Mouse (Mus musculus): ENCODE data around the gene Clps. TPM values are rescaled to one million over a fixed set of nuclear protein-coding genes. Genes with fewer than 3 reads are reported as not detected.
A peak's percentile ranks its signal among the peaks of the same experiment; 100 is the strongest.

The Clps gene
- 1.1 and 1.2 TPM in 2 replicates for polyA plus RNA-seq (2015; fragmentation: Nextera tagmentation; extraction: Ambion mirVana)

GRCm38 (mm10) chr17:28560598-28560997, at the start of gene Clps:
Gene Clps, minus strand, starts transcription at chr17:28560766.
- no peak within 1 kb of the TSS for H3K4me2 ChIP-seq
- H3K27ac ChIP-seq: no peak within 1 kb of the TSS
- H3K36me3 ChIP-seq: no peaks in the 10 kb centered on the region
- H3K9ac ChIP-seq: no peak within 1 kb of the TSS
- no peak within 1 kb of the TSS for H3K4me3 ChIP-seq
- WGBS: 66% methylated on average over 4 of the region's 4 CpGs
- no peaks in the 10 kb centered on the region for H3K27me3 ChIP-seq
- no peak for ATAC-seq (replicated peaks; ENCODE audit: insufficient number of reproducible peaks, insufficient read depth, low FRiP score, low read depth)
- H3K4me1 ChIP-seq (replicated peaks): 0 out of 2 replicates have a peak, but pooled peaks cover 3% of the 10 kb centered on the region
- no peaks in the 10 kb centered on the region for H3K9me3 ChIP-seq (replicated peaks)

- H3K27me3 ChIP-seq: no peaks in the 10 kb centered on the region
Measured at GRCm38 (mm10) chr17:28609543-28609942, 49.0 kb upstream of the Clps start.

GRCm38 (mm10) chr17:28601557-28602250, 41.1 kb upstream of the Clps start:
- Histone ChIP-seq H3K4me2 (no peak overlapping the region), H3K27ac (no peak overlapping the region), H3K27me3 (no peaks in the 10 kb centered on the region), H3K4me3 (no peak overlapping the region), H3K4me1 (replicated peaks) (no peaks in the 10 kb centered on the region), H3K9ac (no peak overlapping the region), H3K9me3 (replicated peaks) (no peaks in the 10 kb centered on the region), H3K36me3 (peaks cover 81% of the 10 kb centered on the region)
- no peak for ATAC-seq (replicated peaks; ENCODE audit: insufficient number of reproducible peaks, insufficient read depth, low FRiP score, low read depth)
- WGBS: 90% methylated on average over 9 of the region's 9 CpGs

More at GRCm38 (mm10) chr17:28609543-28609942, 49.0 kb upstream of the Clps start:
- H3K4me3 ChIP-seq: no peak overlapping the region
- H3K4me1 ChIP-seq (replicated peaks): no peaks in the 10 kb centered on the region
- no peak overlapping the region for H3K27ac ChIP-seq
- no peaks in the 10 kb centered on the region for H3K9me3 ChIP-seq (replicated peaks)
- WGBS: 76% methylated on average over 3 of the region's 3 CpGs
- ATAC-seq (replicated peaks; ENCODE audit: insufficient number of reproducible peaks, insufficient read depth, low FRiP score, low read depth): no peak
- H3K9ac ChIP-seq: no peak overlapping the region
- peaks cover 22% of the 10 kb centered on the region for H3K36me3 ChIP-seq
- no peak overlapping the region for H3K4me2 ChIP-seq

GRCm38 (mm10) chr17:28600780-28601179, 40.2 kb upstream of the Clps start:
- no peak overlapping the region for H3K4me3 ChIP-seq
- no peaks in the 10 kb centered on the region for H3K27me3 ChIP-seq
- H3K4me2 ChIP-seq: no peak overlapping the region
- H3K27ac ChIP-seq: no peak overlapping the region
- no peak for ATAC-seq (replicated peaks; ENCODE audit: insufficient number of reproducible peaks, insufficient read depth, low FRiP score, low read depth)
- 84% methylated on average over 5 of the region's 5 CpGs for WGBS
- peaks cover 79% of the 10 kb centered on the region for H3K36me3 ChIP-seq
- H3K9ac ChIP-seq: no peak overlapping the region
- H3K9me3 ChIP-seq (replicated peaks): no peaks in the 10 kb centered on the region
- H3K4me1 ChIP-seq (replicated peaks): no peaks in the 10 kb centered on the region

GRCm38 (mm10) chr17:28593965-28594364, 33.4 kb upstream of the Clps start:
- WGBS: 50% methylated on average over 4 of the region's 4 CpGs
- H3K4me3 ChIP-seq: no peak overlapping the region
- ATAC-seq (replicated peaks; ENCODE audit: insufficient number of reproducible peaks, insufficient read depth, low FRiP score, low read depth): 0 out of 2 replicates have a peak, but pooled peaks have one; percentile 18

GRCm38 (mm10) chr17:28592998-28593397, 32.4 kb upstream of the Clps start:
- Histone ChIP-seq H3K4me2 (no peak overlapping the region), H3K4me3 (no peak overlapping the region), H3K4me1 (replicated peaks) (peaks cover 26% of the 10 kb centered on the region), H3K27me3 (no peaks in the 10 kb centered on the region), H3K36me3 (peaks cover 63% of the 10 kb centered on the region), H3K9me3 (replicated peaks) (no peaks in the 10 kb centered on the region), H3K27ac (0 out of 2 replicates have a peak overlapping the region, but pooled peaks have one; percentile 1), H3K9ac (no peak overlapping the region)
- WGBS: 5% methylated on average over 4 of the region's 4 CpGs
- ATAC-seq (replicated peaks; ENCODE audit: insufficient number of reproducible peaks, insufficient read depth, low FRiP score, low read depth): no peak; the same call in 1 of the 2 replicates

More at GRCm38 (mm10) chr17:28593965-28594364, 33.4 kb upstream of the Clps start:
- Histone ChIP-seq H3K4me2 (no peak overlapping the region), H3K9me3 (replicated peaks) (no peaks in the 10 kb centered on the region), H3K9ac (no peak overlapping the region), H3K27me3 (no peaks in the 10 kb centered on the region), H3K27ac (no peak overlapping the region), H3K4me1 (replicated peaks) (peaks cover 26% of the 10 kb centered on the region), H3K36me3 (peaks cover 60% of the 10 kb centered on the region)

- H3K4me2 ChIP-seq: no peak overlapping the region
- no peaks in the 10 kb centered on the region for H3K9me3 ChIP-seq (replicated peaks)
- peak overlapping the region; percentile 77 for H3K27ac ChIP-seq
- H3K4me3 ChIP-seq: no peak overlapping the region
- H3K9ac ChIP-seq: no peak overlapping the region
- no peaks in the 10 kb centered on the region for H3K27me3 ChIP-seq
- H3K36me3 ChIP-seq: peaks cover 54% of the 10 kb centered on the region
- 38% methylated on average over 5 of the region's 5 CpGs for WGBS
- peak; percentile 66; the same call in 1 of the 2 replicates for ATAC-seq (replicated peaks; ENCODE audit: insufficient number of reproducible peaks, insufficient read depth, low FRiP score, low read depth)
- H3K4me1 ChIP-seq (replicated peaks): peaks cover 26% of the 10 kb centered on the region
Measured at GRCm38 (mm10) chr17:28591476-28591875, 30.9 kb upstream of the Clps start.

- Histone ChIP-seq H3K36me3 (peaks cover 50% of the 10 kb centered on the region), H3K27me3 (no peaks in the 10 kb centered on the region), H3K27ac (no peak overlapping the region; the same call in 1 of the 2 replicates), H3K9ac (no peak overlapping the region), H3K9me3 (replicated peaks) (no peaks in the 10 kb centered on the region), H3K4me1 (replicated peaks) (peaks cover 26% of the 10 kb centered on the region), H3K4me3 (no peak overlapping the region), H3K4me2 (no peak overlapping the region)
- 76% methylated on average over 3 of the region's 3 CpGs for WGBS
- ATAC-seq (replicated peaks; ENCODE audit: insufficient number of reproducible peaks, insufficient read depth, low FRiP score, low read depth): no peak
Measured at GRCm38 (mm10) chr17:28590596-28590995, 30.0 kb upstream of the Clps start.

GRCm38 (mm10) chr17:28588591-28588990, 28.0 kb upstream of the Clps start:
- Histone ChIP-seq H3K4me2 (no peak overlapping the region), H3K27me3 (no peaks in the 10 kb centered on the region), H3K9ac (no peak overlapping the region), H3K27ac (no peak overlapping the region), H3K4me3 (no peak overlapping the region), H3K4me1 (replicated peaks) (peaks cover 26% of the 10 kb centered on the region), H3K9me3 (replicated peaks) (no peaks in the 10 kb centered on the region), H3K36me3 (peaks cover 50% of the 10 kb centered on the region)
- ATAC-seq (replicated peaks; ENCODE audit: insufficient number of reproducible peaks, insufficient read depth, low FRiP score, low read depth): no peak
- WGBS: 73% methylated on average over 2 of the region's 2 CpGs

- peaks cover 11% of the 10 kb centered on the region for H3K4me1 ChIP-seq (replicated peaks)
- no peak overlapping the region for H3K27ac ChIP-seq
- H3K4me2 ChIP-seq: no peak overlapping the region
- H3K9me3 ChIP-seq (replicated peaks): no peaks in the 10 kb centered on the region
- H3K9ac ChIP-seq: no peak overlapping the region
- H3K27me3 ChIP-seq: no peaks in the 10 kb centered on the region
- H3K36me3 ChIP-seq: peaks cover 37% of the 10 kb centered on the region
- WGBS: 73% methylated on average over 3 of the region's 3 CpGs
- ATAC-seq (replicated peaks; ENCODE audit: insufficient number of reproducible peaks, insufficient read depth, low FRiP score, low read depth): no peak
- H3K4me3 ChIP-seq: no peak overlapping the region
Measured at GRCm38 (mm10) chr17:28586509-28586908, 25.9 kb upstream of the Clps start.

- Histone ChIP-seq H3K9me3 (replicated peaks) (no peaks in the 10 kb centered on the region), H3K4me3 (no peak overlapping the region), H3K27me3 (0 out of 2 replicates have a peak, but pooled peaks cover 3% of the 10 kb centered on the region), H3K4me1 (replicated peaks) (no peaks in the 10 kb centered on the region; the same call in 1 of the 2 replicates), H3K36me3 (no peaks in the 10 kb centered on the region), H3K9ac (no peak overlapping the region), H3K27ac (no peak overlapping the region), H3K4me2 (no peak overlapping the region)
- WGBS: 59% methylated on average over 2 of the region's 2 CpGs
- ATAC-seq (replicated peaks; ENCODE audit: insufficient number of reproducible peaks, insufficient read depth, low FRiP score, low read depth): no peak
Measured at GRCm38 (mm10) chr17:28581056-28581455, 20.5 kb upstream of the Clps start.

GRCm38 (mm10) chr17:28580396-28580795, 19.8 kb upstream of the Clps start:
- Histone ChIP-seq H3K4me3 (no peak overlapping the region), H3K36me3 (no peaks in the 10 kb centered on the region), H3K27ac (no peak overlapping the region), H3K9ac (no peak overlapping the region), H3K9me3 (replicated peaks) (no peaks in the 10 kb centered on the region), H3K27me3 (peaks cover 5% of the 10 kb centered on the region; the same call in 1 of the 2 replicates), H3K4me2 (no peak overlapping the region), H3K4me1 (replicated peaks) (peaks cover 5% of the 10 kb centered on the region)
- ATAC-seq (replicated peaks; ENCODE audit: insufficient number of reproducible peaks, insufficient read depth, low FRiP score, low read depth): peak; percentile 48; the same call in 1 of the 2 replicates
- WGBS: 5% methylated on average over 9 of the region's 9 CpGs

All from heart, embryonic 15.5 days (tissue).